Mouse (Mus musculus): ENCODE results near the gene Cela1. TPM values are rescaled to one million over a fixed set of nuclear protein-coding genes. Genes with fewer than 3 reads are reported as not detected.

Cela1 gene
- polyA plus RNA-seq, 1 experiment from 2014 or later: 2.0 TPM

DNA sequence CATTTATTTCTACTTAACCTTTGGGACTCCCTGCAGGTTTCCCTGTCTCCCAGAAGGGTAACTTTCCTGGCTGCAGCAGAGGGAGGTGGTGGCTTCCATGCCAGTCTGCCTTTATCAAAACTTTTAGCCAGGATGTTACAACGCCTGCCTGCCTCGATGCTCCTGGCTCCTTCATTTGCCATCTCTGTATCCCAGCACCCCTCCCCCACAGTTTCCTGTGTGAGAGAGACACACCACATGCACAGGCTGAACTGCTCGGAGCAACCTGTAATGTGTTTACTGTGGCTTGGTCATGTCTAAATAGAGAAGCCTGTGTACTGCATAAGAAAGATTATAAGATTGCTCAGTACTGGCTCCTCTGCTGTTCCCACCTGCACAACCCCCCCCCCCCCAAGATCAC lies 7.3 kb downstream of the Cela1 start:
- ATAC-seq: no peak
- Histone ChIP-seq H3K4me1 (ENCODE audit: control insufficient read depth, insufficient read depth, low read depth, low read length) (no peaks in the 10 kb centered on the region), H3K9me3 (ENCODE audit: control insufficient read depth, low read length) (no peaks in the 10 kb centered on the region), H3K27ac (ENCODE audit: low read depth, low read length) (no peak overlapping the region), H3K27me3 (replicated peaks; ENCODE audit: control insufficient read depth, insufficient read depth, low read length) (no peaks in the 10 kb centered on the region), H3K4me2 (ENCODE audit: low read length) (no peak overlapping the region), H3K9ac (ENCODE audit: low read depth, low read length) (no peak overlapping the region), H3K4me3 (ENCODE audit: low read length) (no peak overlapping the region), H3K36me3 (ENCODE audit: control insufficient read depth, insufficient read depth, low read length) (no peaks in the 10 kb centered on the region)
- WGBS: 62% methylated on average over 3 of the region's 3 CpGs

DNA sequence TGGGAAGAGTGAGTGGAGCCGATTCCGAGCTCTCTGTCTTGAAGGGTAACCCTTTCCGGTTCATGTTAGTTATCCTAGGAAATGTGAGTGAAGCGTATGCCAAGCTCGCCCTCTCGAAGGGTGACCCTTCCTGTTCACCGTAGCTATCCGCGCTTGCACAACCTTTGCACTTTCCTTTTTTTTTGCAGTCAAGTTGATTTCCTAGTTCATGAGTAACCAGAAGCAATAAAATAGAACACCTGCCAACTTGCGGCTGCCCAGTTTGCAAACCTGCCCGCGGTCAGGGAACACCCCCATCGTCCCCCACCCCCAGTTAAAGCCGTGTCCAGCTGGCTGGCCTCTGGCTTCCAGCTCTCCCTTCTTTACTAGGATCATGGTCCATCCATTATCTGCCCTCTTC lies 8.7 kb downstream of the Cela1 start:
- no peaks in the 10 kb centered on the region for H3K36me3 ChIP-seq (ENCODE audit: control insufficient read depth, insufficient read depth, low read length)
- no peak for ATAC-seq
- no peak overlapping the region for H3K4me3 ChIP-seq (ENCODE audit: low read length)
- no peak overlapping the region for H3K4me2 ChIP-seq (ENCODE audit: low read length)
- WGBS: 91% methylated on average over 14 of the region's 14 CpGs
- H3K9me3 ChIP-seq (ENCODE audit: control insufficient read depth, low read length): no peaks in the 10 kb centered on the region
- no peaks in the 10 kb centered on the region for H3K27me3 ChIP-seq (replicated peaks; ENCODE audit: control insufficient read depth, insufficient read depth, low read length)
- H3K4me1 ChIP-seq (ENCODE audit: control insufficient read depth, insufficient read depth, low read depth, low read length): no peaks in the 10 kb centered on the region
- H3K27ac ChIP-seq (ENCODE audit: low read depth, low read length): no peak overlapping the region
- H3K9ac ChIP-seq (ENCODE audit: low read depth, low read length): no peak overlapping the region

DNA sequence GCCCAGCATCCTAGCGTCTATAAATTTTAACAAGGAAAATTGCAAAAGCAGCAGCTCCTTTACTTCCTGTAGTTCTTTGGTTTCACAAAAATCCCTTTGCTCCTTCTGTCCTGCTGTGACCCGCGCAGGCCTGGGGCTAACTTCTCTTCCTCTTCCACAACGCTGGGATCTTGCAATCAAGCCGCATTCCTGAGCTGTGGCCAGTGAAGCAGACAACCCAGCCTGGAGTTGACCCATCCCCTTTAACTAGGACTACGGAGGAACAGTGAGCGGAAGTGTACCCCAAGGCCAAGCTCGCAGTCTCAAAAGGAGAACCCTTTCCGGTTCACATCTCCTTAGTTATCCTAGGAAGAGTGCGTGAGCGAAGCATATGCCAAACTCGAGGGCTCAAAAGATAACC lies 9.1 kb downstream of the Cela1 start:
- no peaks in the 10 kb centered on the region for H3K9me3 ChIP-seq (ENCODE audit: control insufficient read depth, low read length)
- no peaks in the 10 kb centered on the region for H3K4me1 ChIP-seq (ENCODE audit: control insufficient read depth, insufficient read depth, low read depth, low read length)
- no peaks in the 10 kb centered on the region for H3K36me3 ChIP-seq (ENCODE audit: control insufficient read depth, insufficient read depth, low read length)
- 84% methylated on average over 12 of the region's 12 CpGs for WGBS
- H3K4me3 ChIP-seq (ENCODE audit: low read length): no peak overlapping the region
- no peak overlapping the region for H3K27ac ChIP-seq (ENCODE audit: low read depth, low read length)
- ATAC-seq: no peak
- H3K9ac ChIP-seq (ENCODE audit: low read depth, low read length): no peak overlapping the region
- no peak overlapping the region for H3K4me2 ChIP-seq (ENCODE audit: low read length)
- H3K27me3 ChIP-seq (replicated peaks; ENCODE audit: control insufficient read depth, insufficient read depth, low read length): no peaks in the 10 kb centered on the region

DNA sequence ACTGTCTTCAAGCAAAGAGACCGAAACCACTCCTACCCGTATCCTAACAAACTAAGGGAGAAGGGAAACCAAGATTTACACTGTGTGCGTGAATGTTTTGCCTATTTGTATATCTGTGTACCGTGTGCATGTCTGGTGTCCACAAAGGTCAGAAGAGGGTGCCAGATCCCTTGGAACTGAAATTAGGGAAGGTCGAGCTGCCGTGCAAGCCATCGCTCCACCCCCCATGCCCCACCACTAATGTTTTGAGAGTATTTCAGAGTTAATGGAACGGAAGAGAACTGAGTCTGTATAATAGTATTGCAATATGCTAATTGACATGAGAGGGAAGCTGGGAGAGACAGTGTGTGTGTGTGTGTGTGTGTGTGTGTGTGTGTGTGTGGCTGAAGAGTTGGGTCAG lies 10.0 kb downstream of the Cela1 start:
- ATAC-seq: no peak

DNA sequence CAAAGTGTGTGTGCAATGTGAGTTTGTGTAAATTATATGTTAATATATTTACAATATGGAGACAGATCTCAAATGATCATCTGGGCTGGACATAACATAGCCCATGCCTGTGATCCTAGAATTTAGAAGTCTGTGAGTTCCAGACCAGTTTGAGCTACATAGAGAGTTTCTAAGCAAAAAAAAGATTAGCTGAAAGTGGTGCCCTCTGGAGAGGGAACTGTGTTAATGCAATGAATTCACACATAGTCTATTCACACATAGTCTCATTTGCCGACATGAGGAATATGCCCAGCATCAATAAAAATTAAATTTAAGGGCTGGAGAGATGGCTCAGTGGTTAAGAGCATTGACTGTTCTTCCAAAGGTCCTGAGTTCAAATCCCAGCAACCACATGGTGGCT lies 11.2 kb downstream of the Cela1 start:
- Histone ChIP-seq H3K36me3 (ENCODE audit: control insufficient read depth, insufficient read depth, low read length) (no peaks in the 10 kb centered on the region), H3K27ac (ENCODE audit: low read depth, low read length) (no peak overlapping the region), H3K4me3 (ENCODE audit: low read length) (no peak overlapping the region), H3K27me3 (replicated peaks; ENCODE audit: control insufficient read depth, insufficient read depth, low read length) (no peaks in the 10 kb centered on the region), H3K9me3 (ENCODE audit: control insufficient read depth, low read length) (no peaks in the 10 kb centered on the region), H3K4me1 (ENCODE audit: control insufficient read depth, insufficient read depth, low read depth, low read length) (no peaks in the 10 kb centered on the region), H3K4me2 (ENCODE audit: low read length) (no peak overlapping the region), H3K9ac (ENCODE audit: low read depth, low read length) (no peak overlapping the region)
- no peak for ATAC-seq
- 73% methylated on average over 1 of the region's 1 CpGs for WGBS

More for the DNA sequence above, 10.0 kb downstream of the Cela1 start:
- no peaks in the 10 kb centered on the region for H3K9me3 ChIP-seq (ENCODE audit: control insufficient read depth, low read length)
- no peak overlapping the region for H3K4me3 ChIP-seq (ENCODE audit: low read length)
- H3K4me2 ChIP-seq (ENCODE audit: low read length): no peak overlapping the region
- H3K27me3 ChIP-seq (replicated peaks; ENCODE audit: control insufficient read depth, insufficient read depth, low read length): no peaks in the 10 kb centered on the region
- no peak overlapping the region for H3K9ac ChIP-seq (ENCODE audit: low read depth, low read length)
- no peaks in the 10 kb centered on the region for H3K4me1 ChIP-seq (ENCODE audit: control insufficient read depth, insufficient read depth, low read depth, low read length)
- 83% methylated on average over 8 of the region's 8 CpGs for WGBS
- H3K27ac ChIP-seq (ENCODE audit: low read depth, low read length): no peak overlapping the region
- H3K36me3 ChIP-seq (ENCODE audit: control insufficient read depth, insufficient read depth, low read length): no peaks in the 10 kb centered on the region

DNA sequence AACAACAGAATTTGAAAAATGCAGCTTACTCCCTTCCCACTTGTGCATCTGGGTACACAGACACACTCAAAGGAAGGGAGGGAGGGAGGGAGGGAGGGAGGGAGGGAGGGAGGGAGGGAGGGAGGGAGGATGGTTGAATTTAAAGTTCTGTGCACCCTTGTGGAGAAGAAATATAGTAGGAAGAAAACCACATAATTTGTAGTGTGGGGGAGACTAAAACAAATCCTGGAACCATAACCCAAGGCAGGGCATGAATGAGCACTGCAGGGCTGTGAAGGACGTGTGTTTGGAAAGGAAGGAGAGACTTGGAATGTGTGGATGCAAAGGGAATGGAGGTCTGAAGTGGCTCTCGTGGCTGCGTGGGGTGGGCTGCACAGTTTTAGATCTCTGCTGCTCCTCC lies 12.2 kb downstream of the Cela1 start:
- Histone ChIP-seq H3K9me3 (ENCODE audit: control insufficient read depth, low read length) (no peaks in the 10 kb centered on the region), H3K27me3 (replicated peaks; ENCODE audit: control insufficient read depth, insufficient read depth, low read length) (no peaks in the 10 kb centered on the region), H3K4me1 (ENCODE audit: control insufficient read depth, insufficient read depth, low read depth, low read length) (no peaks in the 10 kb centered on the region), H3K27ac (ENCODE audit: low read depth, low read length) (no peak overlapping the region), H3K4me2 (ENCODE audit: low read length) (no peak overlapping the region), H3K4me3 (ENCODE audit: low read length) (no peak overlapping the region), H3K9ac (ENCODE audit: low read depth, low read length) (no peak overlapping the region), H3K36me3 (ENCODE audit: control insufficient read depth, insufficient read depth, low read length) (no peaks in the 10 kb centered on the region)
- ATAC-seq: no peak
- WGBS: 66% methylated on average over 3 of the region's 3 CpGs

DNA sequence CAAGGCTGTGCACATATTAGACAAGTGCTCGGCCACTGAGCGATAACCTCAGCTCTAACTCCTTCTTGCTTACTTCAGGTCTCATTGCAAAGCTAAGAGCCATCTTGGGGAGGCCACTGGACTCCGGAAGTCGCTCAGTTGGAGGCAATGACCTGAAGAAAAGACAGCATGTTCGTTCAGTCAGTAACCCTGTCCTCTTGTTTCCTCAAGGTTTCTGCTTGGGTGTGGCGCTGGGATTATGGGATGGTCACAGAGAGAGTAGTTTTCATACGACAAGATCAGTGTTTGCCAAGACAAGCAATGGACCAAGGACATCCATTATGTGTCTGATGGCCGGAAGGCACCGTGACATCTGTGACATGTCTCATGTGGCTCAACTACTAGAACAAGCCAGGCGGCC lies 13.2 kb downstream of the Cela1 start:
- 87% methylated on average over 10 of the region's 10 CpGs for WGBS
- no peak for ATAC-seq
- Histone ChIP-seq H3K27me3 (replicated peaks; ENCODE audit: control insufficient read depth, insufficient read depth, low read length) (no peaks in the 10 kb centered on the region), H3K36me3 (ENCODE audit: control insufficient read depth, insufficient read depth, low read length) (no peaks in the 10 kb centered on the region), H3K9ac (ENCODE audit: low read depth, low read length) (no peak overlapping the region), H3K27ac (ENCODE audit: low read depth, low read length) (no peak overlapping the region), H3K9me3 (ENCODE audit: control insufficient read depth, low read length) (no peaks in the 10 kb centered on the region), H3K4me1 (ENCODE audit: control insufficient read depth, insufficient read depth, low read depth, low read length) (no peaks in the 10 kb centered on the region), H3K4me2 (ENCODE audit: low read length) (no peak overlapping the region), H3K4me3 (ENCODE audit: low read length) (no peak overlapping the region)

DNA sequence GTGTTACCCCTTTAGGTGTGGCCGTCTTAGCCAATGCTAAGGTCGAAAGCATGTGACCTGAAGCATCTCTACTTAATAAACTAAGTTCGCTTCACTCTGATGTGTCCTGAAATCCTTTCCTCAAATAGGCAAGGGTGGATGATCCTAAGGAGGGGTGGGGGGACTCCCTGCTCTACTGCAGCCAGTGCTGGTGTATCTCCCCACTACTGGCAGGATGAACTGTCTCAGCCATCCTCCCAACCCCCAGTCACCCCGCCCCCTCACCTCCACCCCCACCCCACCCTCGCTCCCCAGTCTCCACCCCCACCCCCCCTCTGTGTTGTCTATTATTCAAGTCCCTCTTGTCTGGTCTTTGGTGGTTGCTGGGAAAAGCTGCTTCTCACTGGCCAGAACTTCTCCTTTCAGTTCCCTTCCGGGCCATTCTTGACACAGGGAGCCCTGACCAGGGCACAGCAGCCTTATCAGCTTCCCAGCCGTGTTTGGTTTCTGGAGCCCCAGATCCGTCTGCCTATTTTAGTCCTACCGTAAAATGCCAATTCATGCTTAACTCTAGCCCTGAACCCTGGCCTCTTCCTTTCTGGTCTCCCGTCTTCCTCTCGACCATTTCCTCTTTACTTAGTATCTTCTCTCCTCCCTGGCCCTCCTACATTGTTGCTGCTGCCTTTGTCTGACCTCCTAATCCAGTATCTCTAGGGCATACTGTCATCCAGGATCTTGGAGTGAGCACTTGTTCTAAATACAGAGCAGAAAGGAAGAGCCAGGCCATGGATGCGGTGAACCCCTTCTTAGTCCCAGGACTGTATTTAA lies 13.9 kb downstream of the Cela1 start:
- H3K9ac ChIP-seq (ENCODE audit: low read depth, low read length): no peak overlapping the region
- ATAC-seq: no peak
- no peak overlapping the region for H3K4me2 ChIP-seq (ENCODE audit: low read length)
- no peaks in the 10 kb centered on the region for H3K9me3 ChIP-seq (ENCODE audit: control insufficient read depth, low read length)
- 40% methylated on average over 12 of the region's 12 CpGs for WGBS
- no peaks in the 10 kb centered on the region for H3K4me1 ChIP-seq (ENCODE audit: control insufficient read depth, insufficient read depth, low read depth, low read length)
- H3K36me3 ChIP-seq (ENCODE audit: control insufficient read depth, insufficient read depth, low read length): no peaks in the 10 kb centered on the region
- H3K27me3 ChIP-seq (replicated peaks; ENCODE audit: control insufficient read depth, insufficient read depth, low read length): no peaks in the 10 kb centered on the region
- no peak overlapping the region for H3K27ac ChIP-seq (ENCODE audit: low read depth, low read length)
- no peak overlapping the region for H3K4me3 ChIP-seq (ENCODE audit: low read length)

DNA sequence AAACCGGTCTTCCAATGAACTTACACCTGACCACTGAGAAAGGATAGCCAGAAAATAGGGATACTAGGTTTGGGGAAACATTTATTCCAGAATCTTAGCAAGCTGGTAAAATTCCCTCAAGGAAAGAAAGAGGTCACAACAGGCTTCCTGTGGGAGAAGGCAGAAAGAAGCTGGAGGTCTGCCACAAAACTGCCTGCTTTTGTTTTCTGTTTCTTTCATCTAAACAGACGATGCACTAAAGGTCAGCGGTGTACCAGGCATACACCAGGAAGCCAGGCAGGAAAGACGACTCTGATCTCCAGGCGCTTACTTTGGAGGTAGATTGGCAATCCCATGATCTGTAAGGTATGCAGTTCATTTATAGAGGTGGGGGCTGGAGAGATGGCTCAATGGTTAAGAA lies 16.9 kb downstream of the Cela1 start:
- H3K36me3 ChIP-seq (ENCODE audit: control insufficient read depth, insufficient read depth, low read length): no peaks in the 10 kb centered on the region

More for the DNA sequence above, 16.9 kb downstream of the Cela1 start:
- WGBS: 61% methylated on average over 5 of the region's 5 CpGs
- H3K9me3 ChIP-seq (ENCODE audit: control insufficient read depth, low read length): no peaks in the 10 kb centered on the region
- no peak overlapping the region for H3K4me3 ChIP-seq (ENCODE audit: low read length)
- peaks cover 2% of the 10 kb centered on the region; the same call in 1 of the 2 replicates for H3K4me1 ChIP-seq (ENCODE audit: control insufficient read depth, insufficient read depth, low read depth, low read length)
- no peak overlapping the region for H3K4me2 ChIP-seq (ENCODE audit: low read length)
- H3K27me3 ChIP-seq (replicated peaks; ENCODE audit: control insufficient read depth, insufficient read depth, low read length): no peaks in the 10 kb centered on the region
- ATAC-seq: no peak
- no peak overlapping the region for H3K9ac ChIP-seq (ENCODE audit: low read depth, low read length)
- H3K27ac ChIP-seq (ENCODE audit: low read depth, low read length): no peak overlapping the region
